Mouse (Mus musculus): ENCODE measurements around the gene Olfr641. TPM values are rescaled to one million over a fixed set of nuclear protein-coding genes. Genes with fewer than 3 reads are reported as not detected.

Olfr641 gene
- not detected for polyA plus RNA-seq (2014; fragmentation: Illumina TruSeq; extraction: RNeasy Lipid Tissue Mini Kit (QIAGEN cat#74804); ENCODE audit: low read depth, low replicate concordance)

GRCm38 (mm10) chr7:104035145-104035544 lies at the start of gene Olfr641:
Gene Olfr641, plus strand, starts transcription at chr7:104035445.

GRCm38 (mm10) chr7:103998446-103998845 lies 36.8 kb upstream of the Olfr641 start, which contains the start of gene Olfr638:
Gene Olfr638, plus strand, starts transcription at chr7:103998746.

GRCm38 (mm10) chr7:104017203-104017602 lies 18.0 kb upstream of the Olfr641 start, which contains the start of gene Olfr639:
Gene Olfr639, minus strand, starts transcription at chr7:104017303.

GRCm38 (mm10) chr7:104025473-104025872 lies 9.8 kb upstream of the Olfr641 start, which contains the start of gene Olfr640:
Gene Olfr640, minus strand, starts transcription at chr7:104025573.

GRCm38 (mm10) chr7:104052566-104052965 lies 17.3 kb downstream of the Olfr641 start, which contains the start of gene Olfr642:
Gene Olfr642, minus strand, starts transcription at chr7:104052666.

GRCm38 (mm10) chr7:104061345-104061744 lies 26.1 kb downstream of the Olfr641 start, which contains the start of gene 4930516K23Rik:
Gene 4930516K23Rik, minus strand, starts transcription at chr7:104061445.

GRCm38 (mm10) chr7:104071769-104072168 lies 36.5 kb downstream of the Olfr641 start, which contains the start of gene Olfr644:
Gene Olfr644, minus strand, starts transcription at chr7:104071869.

GRCm38 (mm10) chr7:104085365-104085764 lies 50.1 kb downstream of the Olfr641 start, which contains the start of gene Olfr645:
Gene Olfr645, minus strand, starts transcription at chr7:104085465.

Other genes with a start within 250 kb of the Olfr641 start
- not detected for gene Olfr67, start 243.6 kb upstream of the Olfr641 start, polyA plus RNA-seq (2014; fragmentation: Illumina TruSeq; extraction: RNeasy Lipid Tissue Mini Kit (QIAGEN cat#74804); ENCODE audit: low read depth, low replicate concordance)
- 353 TPM for gene Hbb-bt, start 221.4 kb upstream of the Olfr641 start, polyA plus RNA-seq (2014; fragmentation: Illumina TruSeq; extraction: RNeasy Lipid Tissue Mini Kit (QIAGEN cat#74804); ENCODE audit: low read depth, low replicate concordance)
- gene Hbb-bs, start 207.3 kb upstream of the Olfr641 start, polyA plus RNA-seq (2014; fragmentation: Illumina TruSeq; extraction: RNeasy Lipid Tissue Mini Kit (QIAGEN cat#74804); ENCODE audit: low read depth, low replicate concordance): 2,394 TPM
- gene Hbb-bh2, start 194.9 kb upstream of the Olfr641 start, polyA plus RNA-seq (2014; fragmentation: Illumina TruSeq; extraction: RNeasy Lipid Tissue Mini Kit (QIAGEN cat#74804); ENCODE audit: low read depth, low replicate concordance): not detected
- not detected for gene Hbb-bh1, start 192.3 kb upstream of the Olfr641 start, polyA plus RNA-seq (2014; fragmentation: Illumina TruSeq; extraction: RNeasy Lipid Tissue Mini Kit (QIAGEN cat#74804); ENCODE audit: low read depth, low replicate concordance)
- gene Hbb-y, start 182.2 kb upstream of the Olfr641 start, polyA plus RNA-seq (2014; fragmentation: Illumina TruSeq; extraction: RNeasy Lipid Tissue Mini Kit (QIAGEN cat#74804); ENCODE audit: low read depth, low replicate concordance): not detected
- gene Olfr66, start 149.2 kb upstream of the Olfr641 start, polyA plus RNA-seq (2014; fragmentation: Illumina TruSeq; extraction: RNeasy Lipid Tissue Mini Kit (QIAGEN cat#74804); ENCODE audit: low read depth, low replicate concordance): not detected
- not detected for gene Olfr64, start 141.0 kb upstream of the Olfr641 start, polyA plus RNA-seq (2014; fragmentation: Illumina TruSeq; extraction: RNeasy Lipid Tissue Mini Kit (QIAGEN cat#74804); ENCODE audit: low read depth, low replicate concordance)
- gene Olfr65, start 132.0 kb upstream of the Olfr641 start, polyA plus RNA-seq (2014; fragmentation: Illumina TruSeq; extraction: RNeasy Lipid Tissue Mini Kit (QIAGEN cat#74804); ENCODE audit: low read depth, low replicate concordance): not detected
- gene Olfr631, start 106.6 kb upstream of the Olfr641 start, polyA plus RNA-seq (2014; fragmentation: Illumina TruSeq; extraction: RNeasy Lipid Tissue Mini Kit (QIAGEN cat#74804); ENCODE audit: low read depth, low replicate concordance): not detected
- not detected for gene Olfr632, start 101.1 kb upstream of the Olfr641 start, polyA plus RNA-seq (2014; fragmentation: Illumina TruSeq; extraction: RNeasy Lipid Tissue Mini Kit (QIAGEN cat#74804); ENCODE audit: low read depth, low replicate concordance)
- gene Olfr633, start 91.0 kb upstream of the Olfr641 start, polyA plus RNA-seq (2014; fragmentation: Illumina TruSeq; extraction: RNeasy Lipid Tissue Mini Kit (QIAGEN cat#74804); ENCODE audit: low read depth, low replicate concordance): not detected
- not detected for gene Olfr635, start 64.3 kb upstream of the Olfr641 start, polyA plus RNA-seq (2014; fragmentation: Illumina TruSeq; extraction: RNeasy Lipid Tissue Mini Kit (QIAGEN cat#74804); ENCODE audit: low read depth, low replicate concordance)
- not detected for gene Olfr638, start 36.7 kb upstream of the Olfr641 start, polyA plus RNA-seq (2014; fragmentation: Illumina TruSeq; extraction: RNeasy Lipid Tissue Mini Kit (QIAGEN cat#74804); ENCODE audit: low read depth, low replicate concordance)
- gene Olfr639, start 18.1 kb upstream of the Olfr641 start, polyA plus RNA-seq (2014; fragmentation: Illumina TruSeq; extraction: RNeasy Lipid Tissue Mini Kit (QIAGEN cat#74804); ENCODE audit: low read depth, low replicate concordance): not detected
- not detected for gene Olfr640, start 9.9 kb upstream of the Olfr641 start, polyA plus RNA-seq (2014; fragmentation: Illumina TruSeq; extraction: RNeasy Lipid Tissue Mini Kit (QIAGEN cat#74804); ENCODE audit: low read depth, low replicate concordance)
- not detected for gene Olfr642, start 17.2 kb downstream of the Olfr641 start, polyA plus RNA-seq (2014; fragmentation: Illumina TruSeq; extraction: RNeasy Lipid Tissue Mini Kit (QIAGEN cat#74804); ENCODE audit: low read depth, low replicate concordance)
- not detected for gene 4930516K23Rik, start 26.0 kb downstream of the Olfr641 start, polyA plus RNA-seq (2014; fragmentation: Illumina TruSeq; extraction: RNeasy Lipid Tissue Mini Kit (QIAGEN cat#74804); ENCODE audit: low read depth, low replicate concordance)
- not detected for gene Olfr644, start 36.4 kb downstream of the Olfr641 start, polyA plus RNA-seq (2014; fragmentation: Illumina TruSeq; extraction: RNeasy Lipid Tissue Mini Kit (QIAGEN cat#74804); ENCODE audit: low read depth, low replicate concordance)
- gene Olfr645, start 50.0 kb downstream of the Olfr641 start, polyA plus RNA-seq (2014; fragmentation: Illumina TruSeq; extraction: RNeasy Lipid Tissue Mini Kit (QIAGEN cat#74804); ENCODE audit: low read depth, low replicate concordance): not detected
- not detected for gene Olfr646, start 69.4 kb downstream of the Olfr641 start, polyA plus RNA-seq (2014; fragmentation: Illumina TruSeq; extraction: RNeasy Lipid Tissue Mini Kit (QIAGEN cat#74804); ENCODE audit: low read depth, low replicate concordance)
- 0.88 TPM for gene Ubqln5, start 94.4 kb downstream of the Olfr641 start, polyA plus RNA-seq (2014; fragmentation: Illumina TruSeq; extraction: RNeasy Lipid Tissue Mini Kit (QIAGEN cat#74804); ENCODE audit: low read depth, low replicate concordance)
- not detected for gene Olfr643, start 102.0 kb downstream of the Olfr641 start, polyA plus RNA-seq (2014; fragmentation: Illumina TruSeq; extraction: RNeasy Lipid Tissue Mini Kit (QIAGEN cat#74804); ENCODE audit: low read depth, low replicate concordance)
- 7.9 TPM for gene Ubqln3, start 107.8 kb downstream of the Olfr641 start, polyA plus RNA-seq (2014; fragmentation: Illumina TruSeq; extraction: RNeasy Lipid Tissue Mini Kit (QIAGEN cat#74804); ENCODE audit: low read depth, low replicate concordance)
- gene Ubqlnl, start 115.1 kb downstream of the Olfr641 start, polyA plus RNA-seq (2014; fragmentation: Illumina TruSeq; extraction: RNeasy Lipid Tissue Mini Kit (QIAGEN cat#74804); ENCODE audit: low read depth, low replicate concordance): 6.5 TPM
- gene Olfm5, start 129.4 kb downstream of the Olfr641 start, polyA plus RNA-seq (2014; fragmentation: Illumina TruSeq; extraction: RNeasy Lipid Tissue Mini Kit (QIAGEN cat#74804); ENCODE audit: low read depth, low replicate concordance): not detected
- gene Olfr648, start 147.9 kb downstream of the Olfr641 start, polyA plus RNA-seq (2014; fragmentation: Illumina TruSeq; extraction: RNeasy Lipid Tissue Mini Kit (QIAGEN cat#74804); ENCODE audit: low read depth, low replicate concordance): not detected
- not detected for gene Olfr649, start 160.5 kb downstream of the Olfr641 start, polyA plus RNA-seq (2014; fragmentation: Illumina TruSeq; extraction: RNeasy Lipid Tissue Mini Kit (QIAGEN cat#74804); ENCODE audit: low read depth, low replicate concordance)
- 1.7 TPM for gene Trim6, start 183.3 kb downstream of the Olfr641 start, polyA plus RNA-seq (2014; fragmentation: Illumina TruSeq; extraction: RNeasy Lipid Tissue Mini Kit (QIAGEN cat#74804); ENCODE audit: low read depth, low replicate concordance)
- gene Trim34a, start 209.0 kb downstream of the Olfr641 start, polyA plus RNA-seq (2014; fragmentation: Illumina TruSeq; extraction: RNeasy Lipid Tissue Mini Kit (QIAGEN cat#74804); ENCODE audit: low read depth, low replicate concordance): 11.9 TPM

Data from adipose tissue, adult 10 weeks (tissue).